Mouse (Mus musculus) lung, embryonic 14.5 days (tissue): ENCODE results near the gene Chrd. TPM values are rescaled to one million over a fixed set of nuclear protein-coding genes. Genes with fewer than 3 reads are reported as not detected.

Source experiments
- ATAC-seq: fragments of 200-750 bp; cut with Nextera tagmentation; 2 replicates; pipeline ENCODE4 v1.8.0; 2017; ENCODE audit warnings: mild to moderate bottlenecking, moderate TSS enrichment, moderate library complexity; ENCODE audit not compliant: insufficient read depth
- DNase-seq: peaks from one replicate; pipeline ENCODE4 v3.0.0-alpha.2; 2015
- H3K27ac ChIP-seq: fragments of 300-500 bp; sonication (generic); 2 replicates; pipeline ENCODE4 v1.5.1; 2014; ENCODE audit warnings: low read depth, mild to moderate bottlenecking, moderate library complexity
- H3K27me3 ChIP-seq: fragments of 300-500 bp; sonication (generic); 2 replicates; pipeline ENCODE4 v1.6.1; 2014; ENCODE audit warnings: low read length, control low read depth; ENCODE audit not compliant: insufficient read depth
- H3K36me3 ChIP-seq: fragments of 300-500 bp; sonication (generic); 2 replicates; pipeline ENCODE4 v1.6.1; 2014; ENCODE audit warnings: control low read depth; ENCODE audit not compliant: insufficient read depth
- H3K4me1 ChIP-seq: fragments of 300-500 bp; sonication (generic); 2 replicates; pipeline ENCODE4 v1.6.1; 2014; ENCODE audit warnings: antibody characterized with exemption, control low read depth; ENCODE audit not compliant: insufficient read depth
- H3K4me2 ChIP-seq: fragments of 300-500 bp; sonication (generic); 2 replicates; pipeline ENCODE4 v1.6.1; 2014; ENCODE audit warnings: mild to moderate bottlenecking
- H3K4me3 ChIP-seq: fragments of 300-500 bp; sonication (generic); 2 replicates; pipeline ENCODE4 v1.5.1; 2014; ENCODE audit warnings: low read depth, low read length
- H3K9ac ChIP-seq: fragments of 300-500 bp; sonication (generic); 2 replicates; pipeline ENCODE4 v1.6.1; 2014
- H3K9me3 ChIP-seq: fragments of 300-500 bp; sonication (generic); 2 replicates; pipeline ENCODE4 v1.6.1; 2016; ENCODE audit warnings: low read depth, low read length, control low read depth
- CTCF ChIP-seq: IDR thresholded peaks from 2 replicates; pipeline ENCODE4 v1.5.1; 2016; ENCODE audit warnings: antibody characterized with exemption, low read depth
- WGBS: fragments of 180-500 bp; shearing (Covaris S2); extraction: QIAGEN DNeasy Blood & Tissue Kit; methylation state at CpG from one replicate; pipeline ENCODE4 v1.1.7; 2014; 5-methylcytosine and 5-hydroxymethylcytosine counted together
- polyA plus RNA-seq: library from polyadenylated mRNA; unstranded; fragments of >200 nt; fragmentation: Nextera tagmentation; extraction: Ambion mirVana; gene quantifications from 2 replicates; pipeline ENCODE4 v1.2.1, GENCODE M21; 2014

Gene Chrd
- polyA plus RNA-seq, 1 experiment from 2014 or later = 4.8 TPM

- WGBS = 90% methylated on average over 11 of the region's 11 CpGs
These were observed 22.6 kb upstream of the Chrd start for GRCm38 (mm10) chr16:20710370-20710769.

GRCm38 (mm10) chr16:20710810-20711209 is 22.1 kb upstream of the Chrd start:
- H3K4me1 ChIP-seq = peaks cover 9% of the 10 kb centered on the region
- H3K4me3 ChIP-seq = no peak overlapping the region
- DNase-seq (no peak), ATAC-seq (no peak)
- H3K27me3 ChIP-seq = no peaks in the 10 kb centered on the region
- WGBS = 71% methylated on average over 4 of the region's 4 CpGs
- H3K27ac ChIP-seq = no peak overlapping the region
- H3K4me2 ChIP-seq = no peak overlapping the region
- H3K9ac ChIP-seq = no peak overlapping the region
- no peaks in the 10 kb centered on the region for H3K9me3 ChIP-seq
- TF ChIP-seq CTCF = no peak
- H3K36me3 ChIP-seq = peaks cover 35% of the 10 kb centered on the region

More at GRCm38 (mm10) chr16:20710370-20710769, 22.6 kb upstream of the Chrd start:
- peaks cover 9% of the 10 kb centered on the region for H3K4me1 ChIP-seq
- H3K4me3 ChIP-seq = no peak overlapping the region
- no peak overlapping the region for H3K27ac ChIP-seq
- DNase-seq (no peak), ATAC-seq (no peak)
- no peak for TF ChIP-seq CTCF
- H3K4me2 ChIP-seq = no peak overlapping the region
- H3K36me3 ChIP-seq = peaks cover 35% of the 10 kb centered on the region
- no peak overlapping the region for H3K9ac ChIP-seq
- H3K27me3 ChIP-seq = no peaks in the 10 kb centered on the region
- H3K9me3 ChIP-seq = no peaks in the 10 kb centered on the region

GRCm38 (mm10) chr16:20712190-20712589 is 20.7 kb upstream of the Chrd start:
- no peak overlapping the region for H3K4me3 ChIP-seq
- H3K4me2 ChIP-seq = no peak overlapping the region
- no peak overlapping the region for H3K9ac ChIP-seq
- H3K36me3 ChIP-seq = peaks cover 31% of the 10 kb centered on the region
- H3K4me1 ChIP-seq = peaks cover 9% of the 10 kb centered on the region
- DNase-seq (no peak), ATAC-seq (no peak)
- H3K9me3 ChIP-seq = no peaks in the 10 kb centered on the region
- no peak overlapping the region for H3K27ac ChIP-seq
- 78% methylated on average over 9 of the region's 9 CpGs for WGBS
- no peak for TF ChIP-seq CTCF
- no peaks in the 10 kb centered on the region for H3K27me3 ChIP-seq

GRCm38 (mm10) chr16:20712889-20713288 is 20.0 kb upstream of the Chrd start:
- DNase-seq (no peak), ATAC-seq (no peak)
- H3K9ac ChIP-seq = no peak overlapping the region
- H3K27me3 ChIP-seq = no peaks in the 10 kb centered on the region
- no peak overlapping the region for H3K27ac ChIP-seq
- no peaks in the 10 kb centered on the region for H3K9me3 ChIP-seq
- H3K4me2 ChIP-seq = no peak overlapping the region
- H3K36me3 ChIP-seq = peaks cover 26% of the 10 kb centered on the region
- WGBS = 81% methylated on average over 7 of the region's 7 CpGs
- H3K4me1 ChIP-seq = peaks cover 9% of the 10 kb centered on the region
- no peak overlapping the region for H3K4me3 ChIP-seq
- TF ChIP-seq CTCF = no peak

- WGBS = 34% methylated on average over 11 of the region's 11 CpGs
- Histone ChIP-seq H3K27me3 (no peaks in the 10 kb centered on the region), H3K36me3 (peaks cover 22% of the 10 kb centered on the region), H3K9me3 (no peaks in the 10 kb centered on the region), H3K9ac (no peak overlapping the region; the same call in 1 of the 2 replicates), H3K4me3 (peak overlapping the region; percentile 61), H3K4me1 (peaks cover 9% of the 10 kb centered on the region), H3K27ac (no peak overlapping the region), H3K4me2 (peak overlapping the region; percentile 89)
- ATAC-seq = no peak
- DNase-seq = no peak
- TF ChIP-seq CTCF = no peak
These were observed 18.4 kb upstream of the Chrd start for GRCm38 (mm10) chr16:20714307-20715080.

GRCm38 (mm10) chr16:20715161-20715560 is 17.8 kb upstream of the Chrd start:
- Histone ChIP-seq H3K9ac (peak overlapping the region; percentile 67), H3K36me3 (peaks cover 23% of the 10 kb centered on the region), H3K27ac (no peak overlapping the region), H3K4me2 (peak overlapping the region; percentile 89), H3K4me1 (peaks cover 9% of the 10 kb centered on the region), H3K27me3 (no peaks in the 10 kb centered on the region), H3K4me3 (peak overlapping the region; percentile 61), H3K9me3 (no peaks in the 10 kb centered on the region)
- DNase-seq (no peak), ATAC-seq (no peak)
- WGBS = 61% methylated on average over 2 of the region's 2 CpGs
- TF ChIP-seq CTCF = no peak

- Histone ChIP-seq H3K27ac (peak overlapping the region; percentile 97), H3K27me3 (no peaks in the 10 kb centered on the region), H3K4me3 (peak overlapping the region; percentile 61), H3K4me2 (peak overlapping the region; percentile 89), H3K9ac (peak overlapping the region; percentile 67), H3K36me3 (peaks cover 25% of the 10 kb centered on the region), H3K4me1 (peaks cover 9% of the 10 kb centered on the region), H3K9me3 (no peaks in the 10 kb centered on the region)
- ATAC-seq (no peak), DNase-seq (no peak)
- no peak for TF ChIP-seq CTCF
- WGBS = 2% methylated on average over 12 of the region's 12 CpGs
These were observed 17.4 kb upstream of the Chrd start for GRCm38 (mm10) chr16:20715566-20715965.
